Mouse (Mus musculus) midbrain, embryonic 13.5 days (tissue): ENCODE results near the gene Pirb. TPM values are rescaled to one million over a fixed set of nuclear protein-coding genes. Genes with fewer than 3 reads are reported as not detected.
"Not testable (repeated sequence)": the region's sequence is repeated elsewhere in the genome, so short reads cannot be mapped to it uniquely, and the experiment has no call there.

Experiments
- ATAC-seq: fragments of 200-750 bp; cut with Nextera tagmentation; 2 replicates; pipeline ENCODE4 v1.8.0; 2017; ENCODE audit warnings: mild to moderate bottlenecking, moderate TSS enrichment, moderate library complexity
- H3K27ac ChIP-seq: fragments of 300-500 bp; sonication (generic); 2 replicates; pipeline ENCODE4 v1.5.1; 2015; ENCODE audit warnings: inconsistent platforms, mild to moderate bottlenecking, moderate library complexity
- H3K27me3 ChIP-seq: fragments of 300-500 bp; sonication (generic); 2 replicates; pipeline ENCODE4 v1.6.1; 2015; ENCODE audit warnings: mild to moderate bottlenecking, inconsistent platforms
- H3K36me3 ChIP-seq: fragments of 300-500 bp; sonication (generic); 2 replicates; pipeline ENCODE4 v1.6.1; 2015; ENCODE audit warnings: mild to moderate bottlenecking, inconsistent platforms
- H3K4me1 ChIP-seq: fragments of 300-500 bp; sonication (generic); replicated peaks from 2 replicates; pipeline ENCODE4 v1.6.1; 2015; ENCODE audit warnings: inconsistent platforms
- H3K4me2 ChIP-seq: fragments of 300-500 bp; sonication (generic); replicated peaks from 2 replicates; pipeline ENCODE4 v1.6.1; 2015; ENCODE audit warnings: moderate library complexity, mild to moderate bottlenecking, inconsistent platforms
- H3K4me3 ChIP-seq: fragments of 300-500 bp; sonication (generic); replicated peaks from 2 replicates; pipeline ENCODE4 v1.5.1; 2015; ENCODE audit warnings: mild to moderate bottlenecking, inconsistent platforms
- H3K9ac ChIP-seq: fragments of 300-500 bp; sonication (generic); replicated peaks from 2 replicates; pipeline ENCODE4 v1.6.1; 2015; ENCODE audit warnings: mild to moderate bottlenecking, inconsistent platforms
- H3K9me3 ChIP-seq: fragments of 300-500 bp; sonication (generic); 2 replicates; pipeline ENCODE4 v1.6.1; 2016; ENCODE audit warnings: mild to moderate bottlenecking, inconsistent platforms
- WGBS: fragments of 180-500 bp; shearing (Covaris S2); methylation state at CpG from one replicate; pipeline ENCODE4 v1.1.7; 2015; 5-methylcytosine and 5-hydroxymethylcytosine counted together
- polyA plus RNA-seq: library from polyadenylated mRNA; unstranded; fragments of >200 nt; fragmentation: Nextera tagmentation; extraction: Ambion mirVana; gene quantifications from 2 replicates; pipeline ENCODE4 v1.2.1, GENCODE M21; 2015

The Pirb gene
- polyA plus RNA-seq, 1 experiment from 2014 or later: 0.15 TPM

GRCm38 (mm10) chr7:3704475-3704874 is 15.7 kb downstream of the Pirb start:
- WGBS: under 1% methylated on average over 20 of the region's 20 CpGs
- Histone ChIP-seq H3K9ac (peak overlapping the region; percentile 87), H3K4me1 (peaks cover 30% of the 10 kb centered on the region), H3K4me2 (peak overlapping the region; percentile 94), H3K4me3 (peak overlapping the region; percentile 93), H3K36me3 (peaks cover 47% of the 10 kb centered on the region), H3K27me3 (no peaks in the 10 kb centered on the region), H3K9me3 (no peaks in the 10 kb centered on the region), H3K27ac (peak overlapping the region; percentile 94)
- ATAC-seq: peak; percentile 43; the same call in 1 of the 2 replicates

GRCm38 (mm10) chr7:3703879-3704441 is 16.2 kb downstream of the Pirb start, which contains the start of gene Rps9:
Gene Rps9, plus strand, starts transcription at chr7:3703993.
- under 1% methylated on average over 42 of the region's 42 CpGs for WGBS
- Histone ChIP-seq H3K27ac (peak within 1 kb of the TSS; percentile 94), H3K4me2 (peak within 1 kb of the TSS; percentile 94), H3K4me3 (peak within 1 kb of the TSS; percentile 93), H3K9ac (peak within 1 kb of the TSS; percentile 87), H3K9me3 (no peaks in the 10 kb centered on the region), H3K36me3 (peaks cover 52% of the 10 kb centered on the region), H3K4me1 (peaks cover 30% of the 10 kb centered on the region), H3K27me3 (no peaks in the 10 kb centered on the region)
- ATAC-seq: peak; percentile 93

GRCm38 (mm10) chr7:3703148-3703878 is 16.9 kb downstream of the Pirb start:
- Histone ChIP-seq H3K4me2 (peak overlapping the region; percentile 94), H3K27ac (peak overlapping the region; percentile 94), H3K4me1 (peaks cover 30% of the 10 kb centered on the region), H3K9ac (peak overlapping the region; percentile 45), H3K36me3 (peaks cover 57% of the 10 kb centered on the region), H3K4me3 (peak overlapping the region; percentile 93), H3K27me3 (no peaks in the 10 kb centered on the region), H3K9me3 (no peaks in the 10 kb centered on the region)
- ATAC-seq: peak; percentile 61
- WGBS: 22% methylated on average over 6 of the region's 6 CpGs

GRCm38 (mm10) chr7:3698471-3698870 is 21.7 kb downstream of the Pirb start:
- H3K36me3 ChIP-seq: peaks cover 46% of the 10 kb centered on the region
- no peak overlapping the region for H3K9ac ChIP-seq
- no peak overlapping the region for H3K27ac ChIP-seq
- 94% methylated on average over 6 of the region's 6 CpGs for WGBS
- no peak overlapping the region for H3K4me3 ChIP-seq
- H3K4me2 ChIP-seq: no peak overlapping the region
- H3K27me3 ChIP-seq: no peaks in the 10 kb centered on the region
- H3K4me1 ChIP-seq: peaks cover 19% of the 10 kb centered on the region
- H3K9me3 ChIP-seq: no peaks in the 10 kb centered on the region
- no peak for ATAC-seq

- H3K9me3 ChIP-seq, ATAC-seq, H3K27me3 ChIP-seq: not testable (repeated sequence)
- peak overlapping the region; percentile 84 for H3K9ac ChIP-seq
- H3K36me3 ChIP-seq: peaks cover 35% of the 10 kb centered on the region
- H3K27ac ChIP-seq: peak overlapping the region; percentile 91
- peaks cover 29% of the 10 kb centered on the region for H3K4me1 ChIP-seq
- WGBS: 5% methylated on average over 9 of the region's 9 CpGs
- H3K4me2 ChIP-seq: peak overlapping the region; percentile 87
- peak overlapping the region; percentile 75 for H3K4me3 ChIP-seq
Measured at GRCm38 (mm10) chr7:3694949-3695305, 25.3 kb downstream of the Pirb start.

GRCm38 (mm10) chr7:3694076-3694948 is 25.9 kb downstream of the Pirb start:
- ATAC-seq: peak; percentile 22
- under 1% methylated on average over 55 of the region's 55 CpGs for WGBS
- H3K36me3 ChIP-seq: peaks cover 29% of the 10 kb centered on the region

GRCm38 (mm10) chr7:3693809-3694075 is 26.4 kb downstream of the Pirb start:
- Histone ChIP-seq H3K27me3 (0 out of 2 replicates have a peak, but pooled peaks cover 3% of the 10 kb centered on the region), H3K4me1 (peaks cover 29% of the 10 kb centered on the region), H3K4me3 (peak overlapping the region; percentile 75), H3K9me3 (no peaks in the 10 kb centered on the region), H3K9ac (peak overlapping the region; percentile 84), H3K27ac (peak overlapping the region; percentile 91), H3K4me2 (peak overlapping the region; percentile 87), H3K36me3 (peaks cover 25% of the 10 kb centered on the region)
- no peak for ATAC-seq
- WGBS: under 1% methylated on average over 18 of the region's 18 CpGs

More at GRCm38 (mm10) chr7:3694076-3694948, 25.9 kb downstream of the Pirb start:
- Histone ChIP-seq H3K27me3 (0 out of 2 replicates have a peak, but pooled peaks cover 3% of the 10 kb centered on the region), H3K9ac (peak overlapping the region; percentile 84), H3K27ac (peak overlapping the region; percentile 91), H3K4me3 (peak overlapping the region; percentile 75), H3K4me2 (peak overlapping the region; percentile 87), H3K9me3 (no peaks in the 10 kb centered on the region), H3K4me1 (peaks cover 29% of the 10 kb centered on the region)

GRCm38 (mm10) chr7:3692987-3693808 is 27.0 kb downstream of the Pirb start, which contains the start of gene Mboat7:
Gene Mboat7, minus strand, starts transcription at chr7:3693523.
- peak within 1 kb of the TSS; percentile 91 for H3K9ac ChIP-seq
- H3K4me2 ChIP-seq: peak within 1 kb of the TSS; percentile 87
- peak within 1 kb of the TSS; percentile 91 for H3K27ac ChIP-seq
- H3K4me3 ChIP-seq: peak within 1 kb of the TSS; percentile 75
- 0 out of 2 replicates have a peak, but pooled peaks cover 3% of the 10 kb centered on the region for H3K27me3 ChIP-seq
- H3K4me1 ChIP-seq: peaks cover 29% of the 10 kb centered on the region
- H3K36me3 ChIP-seq: peaks cover 25% of the 10 kb centered on the region
- ATAC-seq: peak; percentile 94
- no peaks in the 10 kb centered on the region for H3K9me3 ChIP-seq
- WGBS: 1% methylated on average over 55 of the region's 55 CpGs

GRCm38 (mm10) chr7:3692382-3692986 is 27.7 kb downstream of the Pirb start, which contains the start of gene Tsen34:
Gene Tsen34, plus strand, starts transcription at chr7:3692863.
- Histone ChIP-seq H3K4me3 (peak within 1 kb of the TSS; percentile 75), H3K9me3 (no peaks in the 10 kb centered on the region), H3K27me3 (0 out of 2 replicates have a peak, but pooled peaks cover 3% of the 10 kb centered on the region), H3K27ac (peak within 1 kb of the TSS; percentile 91), H3K4me1 (peaks cover 29% of the 10 kb centered on the region), H3K9ac (peak within 1 kb of the TSS; percentile 91), H3K36me3 (peaks cover 25% of the 10 kb centered on the region), H3K4me2 (peak within 1 kb of the TSS; percentile 87)
- ATAC-seq: peak; percentile 85
- WGBS: under 1% methylated on average over 49 of the region's 49 CpGs

GRCm38 (mm10) chr7:3691919-3692318 is 28.3 kb downstream of the Pirb start:
- H3K27ac ChIP-seq: peak overlapping the region; percentile 91
- H3K4me1 ChIP-seq: peaks cover 29% of the 10 kb centered on the region
- H3K4me2 ChIP-seq: peak overlapping the region; percentile 87
- no peak for ATAC-seq
- no peaks in the 10 kb centered on the region for H3K9me3 ChIP-seq
- H3K9ac ChIP-seq: peak overlapping the region; percentile 91
- H3K4me3 ChIP-seq: peak overlapping the region; percentile 75
- H3K27me3 ChIP-seq: 0 out of 2 replicates have a peak, but pooled peaks cover 3% of the 10 kb centered on the region
- WGBS: 38% methylated on average over 3 of the region's 3 CpGs
- H3K36me3 ChIP-seq: peaks cover 30% of the 10 kb centered on the region
